Mouse (Mus musculus) bone marrow macrophage, adult 2 months (primary cell): ENCODE data around the gene Tbata.
A peak's percentile ranks its signal among the peaks of the same experiment; 100 is the strongest.

Experiments
- CTCF ChIP-seq: IDR thresholded peaks from 2 replicates; pipeline ENCODE4 v1.5.1; 2012; ENCODE audit warnings: low read depth, mild to moderate bottlenecking, low read length, moderate library complexity
- POLR2A ChIP-seq: IDR thresholded peaks from 2 replicates; pipeline ENCODE4 v1.6.1; 2012; ENCODE audit warnings: mild to moderate bottlenecking, low read depth, low read length, borderline replicate concordance

DNA sequence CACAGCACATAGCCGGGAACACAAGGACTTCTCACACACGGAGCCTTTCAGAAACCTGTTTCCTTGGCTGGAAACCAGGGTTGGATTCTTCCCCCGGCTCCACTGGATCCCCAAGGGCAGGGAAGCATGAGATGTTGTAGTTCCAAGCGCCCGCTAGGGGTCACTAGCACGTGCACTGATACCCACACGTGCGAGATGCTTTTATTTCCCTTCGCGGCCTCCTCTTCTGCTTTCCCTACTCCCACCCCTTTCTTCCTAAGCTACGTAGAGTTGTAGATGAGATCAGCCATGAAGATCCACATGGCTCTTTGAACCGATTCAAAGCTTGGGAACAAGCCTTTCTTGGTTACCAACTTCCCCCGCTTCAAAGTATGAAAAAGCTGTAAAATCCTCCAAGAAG, 40.0 kb downstream of the Tbata start:
- TF ChIP-seq CTCF = peak; percentile 81
- TF ChIP-seq POLR2A = no peak
